Comparison of ENCODE assay signal across 9 mouse cellular contexts in the genomic region with DNA sequence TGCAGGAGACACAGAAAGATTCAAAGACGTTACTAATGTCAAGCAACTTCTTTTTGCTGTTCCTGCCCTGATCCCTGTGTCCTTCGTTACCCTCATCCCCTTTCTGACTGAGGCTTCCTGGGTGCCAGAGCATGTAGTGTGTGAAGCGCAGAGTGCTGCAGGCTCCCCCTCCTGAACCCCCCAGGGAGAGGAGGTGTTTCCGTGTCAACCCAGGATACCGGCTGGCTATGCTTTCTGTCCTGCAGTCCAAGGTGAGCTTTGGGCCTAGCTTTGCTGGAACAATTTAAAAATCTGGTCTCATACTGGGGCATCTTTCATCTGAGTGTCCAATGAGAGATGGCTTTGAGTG.
A peak's percentile ranks its signal among the peaks of the same experiment; 100 is the strongest.
DNase-seq lines count a peak whose midpoint lies in the region; ATAC-seq lines count a peak whose summit lies in the region.
"Had no signal": no experiment of that assay in that cellular context is flagged by ENCODE, and none has a peak within 500 bp of the region (broad histone marks: within the 10 kb centered on the region; RNA-seq: fewer than 3 reads in every experiment).

No protein-coding gene starts in this region.

- H3K4me2 ChIP-seq in forebrain, embryonic 12.5 days = no peak overlapping the region
- H3K4me2 ChIP-seq in forebrain, embryonic 14.5 days (ENCODE audit: low read length) = no peak overlapping the region
- peak overlapping the region; percentile 35; the same call in 1 of the 2 replicates for H3K4me2 ChIP-seq in limb, embryonic 12.5 days
- no peak overlapping the region for H3K4me2 ChIP-seq in embryonic facial prominence, embryonic 11.5 days (ENCODE audit: low read depth, low read length)
- H3K4me2 ChIP-seq in midbrain, embryonic 13.5 days (replicated peaks) = peak overlapping the region; percentile 5; the same call in 1 of the 2 replicates

- H3K27ac ChIP-seq in forebrain, embryonic 12.5 days = no peak overlapping the region
- H3K27ac ChIP-seq in forebrain, embryonic 14.5 days (ENCODE audit: low read depth, low read length) = no peak overlapping the region
- H3K27ac ChIP-seq in limb, embryonic 12.5 days = no peak overlapping the region
- H3K27ac ChIP-seq in limb, embryonic 10.5 days = no peak overlapping the region
- no peak overlapping the region for H3K27ac ChIP-seq in embryonic facial prominence, embryonic 11.5 days (replicated peaks; ENCODE audit: low read depth, low read length)
- no peak overlapping the region for H3K27ac ChIP-seq in midbrain, embryonic 13.5 days
- H3K27ac ChIP-seq: limb, embryonic 15.5 days had no signal

- no peak overlapping the region for H3K9ac ChIP-seq in forebrain, embryonic 12.5 days
- no peak overlapping the region for H3K9ac ChIP-seq in forebrain, embryonic 14.5 days (ENCODE audit: low read length)
- H3K9ac ChIP-seq in limb, embryonic 12.5 days (replicated peaks) = no peak overlapping the region
- H3K9ac ChIP-seq in embryonic facial prominence, embryonic 11.5 days (replicated peaks; ENCODE audit: low read length) = no peak overlapping the region
- no peak overlapping the region for H3K9ac ChIP-seq in midbrain, embryonic 13.5 days (replicated peaks)
- H3K9ac ChIP-seq: limb, embryonic 15.5 days had no signal

- H3K4me1 ChIP-seq in forebrain, embryonic 12.5 days = 0 out of 2 replicates have a peak, but pooled peaks cover 6% of the 10 kb centered on the region
- no peaks in the 10 kb centered on the region for H3K4me1 ChIP-seq in forebrain, embryonic 14.5 days (ENCODE audit: control insufficient read depth, insufficient read depth, low read length)
- 0 out of 2 replicates have a peak, but pooled peaks cover 4% of the 10 kb centered on the region for H3K4me1 ChIP-seq in limb, embryonic 12.5 days (replicated peaks)
- peaks cover 7% of the 10 kb centered on the region for H3K4me1 ChIP-seq in limb, embryonic 10.5 days
- H3K4me1 ChIP-seq in embryonic facial prominence, embryonic 11.5 days (ENCODE audit: control insufficient read depth, insufficient read depth, low read length) = no peaks in the 10 kb centered on the region
- H3K4me1 ChIP-seq in midbrain, embryonic 13.5 days (replicated peaks) = peaks cover 7% of the 10 kb centered on the region; the same call in 1 of the 2 replicates
- H3K4me1 ChIP-seq: limb, embryonic 15.5 days had no signal

- H3K36me3 ChIP-seq in forebrain, embryonic 12.5 days (replicated peaks) = no peaks in the 10 kb centered on the region
- no peaks in the 10 kb centered on the region for H3K36me3 ChIP-seq in forebrain, embryonic 14.5 days (ENCODE audit: control insufficient read depth, insufficient read depth, low read length)
- H3K36me3 ChIP-seq in limb, embryonic 12.5 days = no peaks in the 10 kb centered on the region
- no peaks in the 10 kb centered on the region for H3K36me3 ChIP-seq in limb, embryonic 10.5 days
- H3K36me3 ChIP-seq in embryonic facial prominence, embryonic 11.5 days (replicated peaks; ENCODE audit: control insufficient read depth, insufficient read depth, low read depth, low read length) = no peaks in the 10 kb centered on the region
- no peaks in the 10 kb centered on the region for H3K36me3 ChIP-seq in midbrain, embryonic 13.5 days
- H3K36me3 ChIP-seq: limb, embryonic 15.5 days had no signal

- ATAC-seq in forebrain, embryonic 12.5 days (ENCODE audit: low FRiP score) = 0 out of 2 replicates have a peak, but pooled peaks have one; percentile 11
- no peak for ATAC-seq in forebrain, embryonic 14.5 days
- ATAC-seq in limb, embryonic 12.5 days (ENCODE audit: insufficient number of reproducible peaks, insufficient read depth, low FRiP score, low TSS enrichment, low read depth) = no peak
- ATAC-seq in embryonic facial prominence, embryonic 11.5 days (replicated peaks; ENCODE audit: insufficient number of reproducible peaks, low FRiP score, low TSS enrichment, low read depth) = peak; percentile 37; the same call in 1 of the 2 replicates
- ATAC-seq in midbrain, embryonic 13.5 days = peak; percentile 20; the same call in 1 of the 2 replicates

- no peaks in the 10 kb centered on the region for H3K27me3 ChIP-seq in forebrain, embryonic 12.5 days
- no peaks in the 10 kb centered on the region for H3K27me3 ChIP-seq in forebrain, embryonic 14.5 days (replicated peaks; ENCODE audit: control insufficient read depth, insufficient read depth, low read length)
- no peaks in the 10 kb centered on the region for H3K27me3 ChIP-seq in limb, embryonic 12.5 days
- H3K27me3 ChIP-seq in limb, embryonic 10.5 days (ENCODE audit: low read depth, poor library complexity, severe bottlenecking) = no peaks in the 10 kb centered on the region
- H3K27me3 ChIP-seq in embryonic facial prominence, embryonic 11.5 days (ENCODE audit: control insufficient read depth, insufficient read depth, low read length) = no peaks in the 10 kb centered on the region
- no peaks in the 10 kb centered on the region for H3K27me3 ChIP-seq in midbrain, embryonic 13.5 days
- H3K27me3 ChIP-seq: limb, embryonic 15.5 days had no signal

- WGBS in forebrain, embryonic 12.5 days = 64% methylated on average over 5 of the region's 5 CpGs
- 56% methylated on average over 5 of the region's 5 CpGs for WGBS in forebrain, embryonic 14.5 days
- 66% methylated on average over 5 of the region's 5 CpGs for WGBS in limb, embryonic 12.5 days
- 64% methylated on average over 5 of the region's 5 CpGs for WGBS in limb, embryonic 10.5 days
- 64% methylated on average over 5 of the region's 5 CpGs for WGBS in embryonic facial prominence, embryonic 11.5 days
- whole genome bisulfite sequencing in midbrain, embryonic 13.5 days = 53% methylated on average over 5 of the region's 5 CpGs

- no peak for DNase-seq in forebrain, embryonic 14.5 days (ENCODE audit: low spot score)
- no peak for DNase-seq in limb, embryonic 10.5 days (ENCODE audit: low spot score)
- DNase-seq in embryonic facial prominence, embryonic 11.5 days (ENCODE audit: low spot score) = no peak
- DNase-seq in thymus, postnatal 4 days = no peak
- DNase-seq in left cerebral cortex, adult 8-10 months (ENCODE audit: low spot score in 2 of 2) = no peak

- no peak overlapping the region for H3K4me3 ChIP-seq in forebrain, embryonic 12.5 days (replicated peaks)
- H3K4me3 ChIP-seq in forebrain, embryonic 14.5 days (ENCODE audit: low read depth, low read length) = no peak overlapping the region
- H3K4me3 ChIP-seq in limb, embryonic 12.5 days (replicated peaks) = no peak overlapping the region
- H3K4me3 ChIP-seq in limb, embryonic 10.5 days = no peak overlapping the region
- no peak overlapping the region for H3K4me3 ChIP-seq in embryonic facial prominence, embryonic 11.5 days (ENCODE audit: low read depth, low read length)
- H3K4me3 ChIP-seq in midbrain, embryonic 13.5 days (replicated peaks) = no peak overlapping the region
- H3K4me3 ChIP-seq: limb, embryonic 15.5 days had no signal

- no peaks in the 10 kb centered on the region for H3K9me3 ChIP-seq in forebrain, embryonic 12.5 days
- no peaks in the 10 kb centered on the region for H3K9me3 ChIP-seq in forebrain, embryonic 14.5 days (replicated peaks; ENCODE audit: control insufficient read depth, low read length)
- no peaks in the 10 kb centered on the region for H3K9me3 ChIP-seq in limb, embryonic 12.5 days
- no peaks in the 10 kb centered on the region for H3K9me3 ChIP-seq in limb, embryonic 10.5 days (replicated peaks)
- H3K9me3 ChIP-seq in embryonic facial prominence, embryonic 11.5 days (replicated peaks; ENCODE audit: control insufficient read depth, low read length) = no peaks in the 10 kb centered on the region
- H3K9me3 ChIP-seq in midbrain, embryonic 13.5 days = no peaks in the 10 kb centered on the region
- H3K9me3 ChIP-seq: limb, embryonic 15.5 days had no signal

Comparison
In these comparisons a context has a peak if more than half of its experiments do, and no peak if none do; other contexts are left out.
1. ATAC-seq: peak in forebrain, embryonic 12.5 days (single experiment), embryonic facial prominence, embryonic 11.5 days (single experiment) and midbrain, embryonic 13.5 days (single experiment); none in forebrain, embryonic 14.5 days (single experiment) and limb, embryonic 12.5 days (single experiment).
2. H3K4me2 ChIP-seq: peak in limb, embryonic 12.5 days (single experiment) and midbrain, embryonic 13.5 days (single experiment); none in forebrain, embryonic 12.5 days (single experiment), forebrain, embryonic 14.5 days (single experiment) and embryonic facial prominence, embryonic 11.5 days (single experiment).